Mouse (Mus musculus) gastrocnemius, postnatal 36 days (tissue): ENCODE data around the gene Sfxn2. TPM values are rescaled to one million over a fixed set of nuclear protein-coding genes. Genes with fewer than 3 reads are reported as not detected.

Experiments
- DNase-seq, 2 experiments: peaks; one replicate each; pipeline ENCODE4 v3.0.0; 2022
- intact Hi-C: fragments of 180-260 bp; cut with DNase I; formaldehyde crosslinking; loops from one replicate; pipeline ENCODE4 v1.15.1; 2025
- total RNA-seq, 2 experiments: library from RNA; stranded (reverse); gene quantifications; 2 replicates each; pipeline ENCODE4 v1.2.3; 2021

The Sfxn2 gene
- total RNA-seq, 2 experiments from 2014 or later = 2.7 to 4.1 TPM

GRCm38 (mm10) chr19:46623194-46623667, 50.1 kb downstream of the Sfxn2 start:
- intact Hi-C loops = no loop called here
- DNase-seq = peak in 1 of 2 experiments; percentile 48

GRCm38 (mm10) chr19:46623790-46624772, 50.9 kb downstream of the Sfxn2 start:
- intact Hi-C loops = no loop called here
- DNase-seq = peak in 1 of 2 experiments; percentile 59

GRCm38 (mm10) chr19:46625015-46625414, 51.9 kb downstream of the Sfxn2 start:
- intact Hi-C loops = no loop called here
- DNase-seq = no peak

GRCm38 (mm10) chr19:46625519-46625918, 52.4 kb downstream of the Sfxn2 start:
- intact Hi-C loops = no loop called here
- no peak for DNase-seq

- intact Hi-C loops = no loop called here
- DNase-seq = no peak
These were observed 55.2 kb downstream of the Sfxn2 start for GRCm38 (mm10) chr19:46628403-46628802.

- no peak for DNase-seq
- intact Hi-C loops = no loop called here
These were observed 56.6 kb downstream of the Sfxn2 start for GRCm38 (mm10) chr19:46629807-46630206.

GRCm38 (mm10) chr19:46631637-46632036, 58.5 kb downstream of the Sfxn2 start:
- no peak for DNase-seq
- intact Hi-C loops = no loop called here

- no peak for DNase-seq
- intact Hi-C loops = no loop called here
These were observed 62.6 kb downstream of the Sfxn2 start for GRCm38 (mm10) chr19:46635766-46636165.

- intact Hi-C loops = no loop called here
- no peak for DNase-seq
These were observed 64.4 kb downstream of the Sfxn2 start for GRCm38 (mm10) chr19:46637598-46637997.

GRCm38 (mm10) chr19:46639053-46639452, 65.9 kb downstream of the Sfxn2 start:
- intact Hi-C loops = no loop called here
- DNase-seq = no peak

- intact Hi-C loops = no loop called here
- no peak for DNase-seq
These were observed 66.3 kb downstream of the Sfxn2 start for GRCm38 (mm10) chr19:46639496-46639895.

- no peak for DNase-seq
- intact Hi-C loops = no loop called here
These were observed 67.6 kb downstream of the Sfxn2 start for GRCm38 (mm10) chr19:46640780-46641179.

- intact Hi-C loops = no loop called here
- DNase-seq = peak; percentile 67 to 71
These were observed 68.4 kb downstream of the Sfxn2 start for GRCm38 (mm10) chr19:46641420-46642085.

- intact Hi-C loops = no loop called here
- DNase-seq = no peak
These were observed 69.1 kb downstream of the Sfxn2 start for GRCm38 (mm10) chr19:46642136-46642753.

- intact Hi-C loops = no loop called here
- no peak for DNase-seq
These were observed 70.1 kb downstream of the Sfxn2 start for GRCm38 (mm10) chr19:46643236-46643635.

GRCm38 (mm10) chr19:46644343-46644792, 71.2 kb downstream of the Sfxn2 start:
- intact Hi-C loops = no loop called here

GRCm38 (mm10) chr19:46644793-46645602, 71.8 kb downstream of the Sfxn2 start:
- peak; percentile 45 to 53 for DNase-seq
- intact Hi-C loops = loop anchor here (5.0 kb wide), 1 partner anchor 38 kb away; no protein-coding TSS in a partner anchor

More at GRCm38 (mm10) chr19:46644343-46644792, 71.2 kb downstream of the Sfxn2 start:
- no peak for DNase-seq

- peak in 1 of 2 experiments; percentile 37 for DNase-seq
- intact Hi-C loops = loop anchor here (5.0 kb wide), 1 partner anchor 39 kb away; no protein-coding TSS in a partner anchor
These were observed 72.9 kb downstream of the Sfxn2 start for GRCm38 (mm10) chr19:46646041-46646481.

- intact Hi-C loops = loop anchor here (5.0 kb wide), 1 partner anchor 40 kb away; no protein-coding TSS in a partner anchor
- no peak for DNase-seq
These were observed 74.1 kb downstream of the Sfxn2 start for GRCm38 (mm10) chr19:46647254-46647653.
